Mouse (Mus musculus) megakaryocyte-erythroid progenitor cell, adult 5-6 weeks (primary cell): ENCODE data around the gene Mapk7. TPM values are rescaled to one million over a fixed set of nuclear protein-coding genes. Genes with fewer than 3 reads are reported as not detected.

Experiments used
- ATAC-seq: replicated peaks from 2 replicates; pipeline ENCODE4 v1.8.0; 2016; ENCODE audit warnings: mild to moderate bottlenecking, inconsistent platforms; ENCODE audit not compliant: severe bottlenecking, poor library complexity, low FRiP score, low TSS enrichment
- total RNA-seq, 2 experiments: library from RNA; stranded (forward) in 1 of 2; stranded (reverse) in 1 of 2; fragments of 200-1000, 215-1000 nt in 1 of 2; fragments of >200 nt in 1 of 2; fragmentation: Nextera tagmentation in 1 of 2; gene quantifications; 2 replicates each; pipeline ENCODE4 v1.2.3; 2014 to 2017

The Mapk7 gene
- total RNA-seq (2014; fragmentation: Nextera tagmentation) = 6.8 and 15.5 TPM in 2 replicates
- 5.1 and 9.5 TPM in 2 replicates for total RNA-seq (2017)

- peak; percentile 88 for ATAC-seq
These were observed at the start of gene Mapk7 for GRCm38 (mm10) chr11:61494129-61494997. Mapk7 (minus strand) TSS chr11:61494406.

- no peak for ATAC-seq
These were observed 46.9 kb upstream of the Mapk7 start for GRCm38 (mm10) chr11:61541106-61541505.

- no peak for ATAC-seq
These were observed 46.4 kb upstream of the Mapk7 start for GRCm38 (mm10) chr11:61540642-61541041.

GRCm38 (mm10) chr11:61537362-61537761, 43.2 kb upstream of the Mapk7 start:
- no peak for ATAC-seq

DNA sequence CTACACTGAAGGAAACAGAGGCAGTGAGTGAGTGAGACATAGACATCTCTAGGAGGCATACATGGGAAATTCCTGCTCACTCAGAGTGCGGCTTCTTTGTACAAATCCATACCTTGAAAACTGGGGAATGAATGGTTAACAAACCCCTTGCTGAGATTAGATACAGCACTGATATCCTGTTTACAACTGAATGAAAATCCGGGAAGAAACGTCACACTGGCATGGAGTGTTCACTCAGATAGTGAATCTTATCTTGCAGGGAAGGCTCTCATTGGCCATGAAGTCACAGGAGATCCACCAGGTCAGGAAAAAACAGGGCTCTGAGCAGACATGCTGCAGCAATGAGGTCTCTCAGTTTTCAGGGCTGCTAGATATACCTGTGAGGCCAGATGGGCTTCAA, 42.7 kb upstream of the Mapk7 start:
- no peak for ATAC-seq

DNA sequence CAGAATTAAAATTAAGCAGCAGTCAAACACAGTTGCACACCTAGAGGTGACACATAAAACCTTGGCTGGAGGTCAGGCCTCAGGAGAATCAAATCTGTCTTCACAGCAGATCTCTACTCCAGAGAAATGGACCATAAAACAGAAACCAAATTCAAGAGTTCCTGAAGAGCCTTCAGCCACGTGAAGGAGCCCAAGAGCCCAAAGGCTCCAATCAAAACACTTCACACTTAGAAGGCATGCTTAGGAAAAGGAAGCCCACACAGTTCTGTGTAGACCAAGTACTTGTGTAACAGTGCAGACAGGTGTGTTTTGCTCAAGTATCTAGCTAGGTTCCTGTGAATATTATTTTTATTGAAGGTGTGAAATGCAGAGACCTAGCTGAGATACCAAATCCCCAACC, 41.3 kb upstream of the Mapk7 start:
- ATAC-seq = no peak

- no peak for ATAC-seq
These were observed 39.4 kb upstream of the Mapk7 start for GRCm38 (mm10) chr11:61533571-61533970.

- ATAC-seq = no peak
These were observed 38.6 kb upstream of the Mapk7 start for GRCm38 (mm10) chr11:61532820-61533219.

DNA sequence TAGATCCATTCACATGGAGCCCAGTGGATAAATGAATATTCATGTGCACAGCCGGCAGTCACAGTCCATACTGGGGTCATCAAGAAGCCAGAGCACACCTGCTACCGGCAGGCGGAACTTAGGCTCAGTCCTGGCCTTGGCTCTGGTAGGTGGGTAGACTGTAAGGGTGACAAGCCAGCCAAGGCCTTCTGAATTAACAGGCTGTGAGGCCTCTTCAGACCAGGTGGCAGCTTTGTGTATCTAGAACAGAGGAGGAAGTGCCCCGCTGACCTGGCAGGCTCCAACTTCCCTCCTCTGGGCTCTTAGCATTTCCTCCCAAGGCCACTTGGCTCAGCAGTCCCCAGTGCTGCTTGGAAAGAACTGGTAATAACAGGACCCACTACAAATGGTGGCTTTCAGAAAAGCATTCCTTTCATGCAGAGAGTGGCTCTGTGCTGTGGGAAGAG, 35.1 kb upstream of the Mapk7 start:
- no peak for ATAC-seq

DNA sequence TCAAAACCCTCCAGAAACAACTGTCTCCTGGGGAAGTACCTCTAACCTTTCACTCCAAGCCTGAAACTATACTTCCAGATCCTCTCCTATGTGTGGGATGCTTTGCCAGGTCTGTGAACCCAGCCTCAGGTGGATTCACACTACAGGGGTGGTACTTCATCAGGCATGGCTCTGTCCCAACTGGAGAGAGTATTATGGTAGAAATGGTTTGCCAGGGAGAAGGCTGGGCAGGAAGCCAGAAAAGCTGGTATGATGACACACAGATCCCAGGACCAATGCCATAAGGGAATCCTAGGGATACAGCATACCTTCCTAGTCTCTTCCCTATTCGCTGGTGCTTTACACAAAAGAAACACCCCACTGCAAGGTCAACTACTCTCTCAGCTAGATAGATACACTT, 32.7 kb upstream of the Mapk7 start:
- no peak for ATAC-seq

- ATAC-seq = no peak
These were observed 25.4 kb upstream of the Mapk7 start for GRCm38 (mm10) chr11:61519484-61520107.

DNA sequence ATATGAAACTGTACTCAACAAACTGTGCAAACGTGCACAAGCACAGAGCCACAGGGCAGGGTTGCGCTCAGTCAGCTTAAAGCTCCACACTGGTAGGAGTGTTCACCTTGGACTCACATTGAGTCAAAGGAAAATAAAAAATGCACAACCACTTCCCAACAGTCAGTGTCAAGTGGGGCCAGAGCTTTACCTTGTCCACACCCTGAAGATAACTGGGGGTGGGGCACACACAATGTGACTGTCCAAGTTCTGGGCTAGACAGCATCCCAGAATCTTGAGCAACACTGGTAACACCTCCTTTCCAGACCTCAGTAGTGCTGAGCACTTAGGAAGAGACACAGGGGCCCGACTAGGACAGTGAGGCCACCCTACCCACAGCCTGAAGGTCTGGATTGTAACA, 24.7 kb upstream of the Mapk7 start:
- no peak for ATAC-seq

DNA sequence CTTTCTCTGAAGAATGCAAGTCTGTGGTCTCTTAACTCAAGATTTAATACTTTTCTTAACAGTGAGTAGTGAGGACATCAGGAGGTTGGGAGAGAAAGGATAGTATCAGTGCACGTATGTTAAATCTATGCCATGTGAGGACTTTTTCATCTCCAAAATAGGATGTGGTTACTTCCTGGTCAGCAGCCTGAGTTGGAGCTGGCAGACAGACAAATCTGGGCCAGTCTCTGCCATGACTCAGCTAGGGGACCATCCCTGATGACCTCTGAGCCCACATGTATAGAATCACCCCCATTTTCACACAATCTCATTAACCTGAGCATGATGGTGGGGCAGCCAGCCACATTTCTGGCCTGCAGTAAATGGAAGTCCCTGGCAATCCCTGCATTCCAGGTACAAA, 23.8 kb upstream of the Mapk7 start:
- no peak for ATAC-seq

DNA sequence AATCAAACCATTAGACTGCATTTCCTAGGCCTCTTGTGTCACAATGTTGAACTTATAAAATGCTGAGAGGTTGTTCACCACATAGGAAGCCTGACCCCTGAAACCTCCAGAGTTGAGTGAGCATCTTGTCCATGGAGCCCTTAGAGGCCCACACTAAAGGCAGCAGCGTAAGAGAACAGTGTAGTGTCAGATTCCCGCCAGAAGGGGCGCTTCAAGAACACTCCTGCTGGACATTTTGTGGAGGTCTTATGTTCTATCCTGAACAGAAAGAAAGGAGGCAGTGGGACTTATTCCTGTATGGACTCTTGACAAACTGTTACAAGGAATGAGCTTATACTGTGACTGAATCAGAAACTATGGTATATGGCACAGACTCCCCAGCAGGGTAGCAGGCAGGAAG, 20.7 kb upstream of the Mapk7 start:
- ATAC-seq = peak; percentile 70; the same call in 1 of the 2 replicates

DNA sequence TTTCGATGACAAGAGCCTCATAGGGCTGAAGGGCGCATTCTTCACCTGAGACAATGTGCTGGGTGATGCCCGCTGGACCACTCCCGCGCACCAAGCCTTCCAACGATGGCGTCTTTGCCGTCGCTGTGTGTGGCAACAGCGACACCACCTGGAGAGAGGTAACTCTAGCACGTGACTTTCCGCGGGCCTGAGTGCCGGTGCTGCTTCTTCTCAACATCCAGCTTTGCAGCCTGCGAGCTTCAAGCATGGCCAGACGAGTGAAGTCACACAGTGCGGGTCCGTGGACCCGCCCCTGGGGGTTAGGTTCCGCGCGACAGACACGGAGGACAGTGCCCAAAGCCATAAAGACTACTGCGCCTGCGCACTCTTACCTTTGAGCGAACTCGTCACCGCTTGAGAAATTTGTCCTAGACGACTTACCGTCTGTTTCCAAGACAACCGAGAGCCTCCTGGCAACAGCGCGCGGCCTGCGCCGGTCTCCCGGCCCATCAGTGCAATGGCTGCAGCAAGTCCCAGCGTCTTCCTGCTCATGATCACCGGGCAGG, 10.6 kb upstream of the Mapk7 start, which contains the start of gene B9d1:
Gene B9d1, plus strand, starts transcription at position 432 of the 545 bp plus-strand sequence.
- ATAC-seq = peak; percentile 91

- no peak for ATAC-seq
These were observed 9.7 kb upstream of the Mapk7 start for GRCm38 (mm10) chr11:61503933-61504332.

GRCm38 (mm10) chr11:61498736-61499504, 4.7 kb upstream of the Mapk7 start:
- ATAC-seq = no peak

DNA sequence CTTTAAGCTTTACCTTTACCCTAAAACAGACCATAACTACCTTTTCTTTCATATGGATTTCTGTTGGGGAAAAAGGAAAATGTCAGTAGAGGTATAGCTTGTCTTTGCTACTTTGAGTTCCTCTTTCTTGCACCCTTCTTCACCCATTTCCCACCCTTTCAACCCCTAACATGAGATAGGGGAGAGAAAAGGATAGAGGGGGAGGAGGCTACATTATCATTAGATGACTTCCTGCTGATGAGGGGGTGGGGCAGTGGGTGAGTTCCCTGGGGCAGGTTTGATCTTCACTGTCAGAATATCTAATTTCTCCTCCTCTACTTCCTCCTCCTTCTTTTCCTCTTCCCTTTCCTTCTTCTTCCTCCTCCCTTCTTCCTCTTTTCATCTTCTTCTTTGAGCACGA, 3.3 kb upstream of the Mapk7 start:
- ATAC-seq = no peak

- ATAC-seq = no peak
These were observed 1.3 kb upstream of the Mapk7 start for GRCm38 (mm10) chr11:61495528-61495927.
